Mouse (Mus musculus): ENCODE data around the gene Fibcd1. TPM values are rescaled to one million over a fixed set of nuclear protein-coding genes. Genes with fewer than 3 reads are reported as not detected.

Gene Fibcd1
- polyA plus RNA-seq, 1 experiment = not detected

DNA sequence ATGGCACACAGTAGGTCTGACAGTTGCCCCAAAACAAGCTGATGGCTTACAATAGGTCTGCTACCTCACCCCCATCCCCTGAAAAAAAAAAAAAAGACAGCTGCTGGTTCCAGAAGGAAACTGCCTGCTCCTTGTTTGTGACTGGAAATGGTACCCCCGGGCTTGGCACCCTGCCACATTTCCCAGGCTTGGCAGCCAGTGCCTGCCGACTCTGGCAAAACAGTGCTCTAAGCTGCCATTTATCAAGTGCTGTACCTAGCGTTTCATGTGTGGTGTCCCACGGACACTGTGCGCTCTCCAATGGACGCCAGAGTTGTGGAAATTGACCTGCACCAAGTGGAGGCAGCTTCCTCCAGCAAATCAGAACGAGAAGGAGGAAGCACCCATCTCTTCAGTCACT lies 17.9 kb downstream of the Fibcd1 start:
- no peak overlapping the region for H3K4me3 ChIP-seq (replicated peaks; ENCODE audit: control insufficient read depth, low read depth, low read length)
- no peaks in the 10 kb centered on the region; the same call in 1 of the 2 replicates for H3K4me1 ChIP-seq (ENCODE audit: control insufficient read depth, insufficient read depth, low read length)
- H3K27ac ChIP-seq (ENCODE audit: control insufficient read depth, insufficient read depth, low read depth, low read length, poor library complexity) = no peak overlapping the region
- WGBS = 56% methylated on average over 7 of the region's 7 CpGs
- TF ChIP-seq CTCF (IDR thresholded peaks at IDR 0.05; ENCODE audit: control insufficient read depth, insufficient read depth, low read length) (no peak), POLR2A (IDR thresholded peaks at IDR 0.05; ENCODE audit: borderline replicate concordance, control insufficient read depth, low read depth, low read length) (no peak)

DNA sequence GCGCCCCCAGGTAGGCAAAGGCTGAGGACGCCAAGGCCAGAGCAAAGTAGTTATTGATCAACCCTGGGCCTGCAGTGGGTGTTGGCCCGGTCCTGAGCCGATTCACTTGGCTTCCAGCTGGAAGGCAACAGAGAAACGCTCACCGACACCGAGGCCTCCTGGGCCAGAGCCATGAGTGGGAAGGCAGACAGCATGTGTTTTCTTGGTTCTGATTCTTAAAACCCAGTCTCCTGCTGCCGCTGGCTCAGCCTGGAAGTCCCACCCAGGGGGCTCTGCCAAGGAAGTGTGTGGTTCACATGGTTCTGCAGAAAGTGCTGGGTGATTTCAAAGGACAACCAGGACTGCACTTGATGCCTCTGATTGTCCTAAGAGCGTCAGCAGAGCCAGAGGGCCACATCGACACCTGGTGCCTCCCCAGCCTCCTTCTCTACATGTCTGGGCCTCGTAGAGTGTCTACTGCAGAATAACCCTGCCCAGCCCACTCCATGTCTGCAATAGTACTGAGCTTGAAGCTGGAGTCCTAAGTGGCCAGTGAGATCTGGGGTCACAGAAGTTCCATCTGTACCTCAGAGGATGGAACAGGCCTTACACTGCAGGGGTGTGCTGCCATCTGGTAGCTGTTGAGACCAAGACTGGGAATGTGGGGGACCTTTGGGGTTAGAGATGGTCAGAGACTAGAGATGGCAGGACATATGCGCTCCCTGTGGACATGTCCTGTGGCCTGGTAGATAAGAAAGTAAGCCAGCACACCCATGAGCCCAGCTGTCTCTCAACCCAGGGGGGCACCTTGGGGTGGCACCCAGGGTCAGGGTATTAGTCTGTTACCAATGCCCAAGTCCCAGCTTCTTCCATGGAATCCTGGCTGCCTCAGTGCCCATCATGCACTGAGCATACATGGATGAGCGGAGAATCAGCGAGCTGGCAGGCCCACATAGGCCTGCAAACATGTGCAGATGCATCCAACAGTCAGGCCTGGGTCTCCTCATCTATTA lies 19.4 kb downstream of the Fibcd1 start:
- TF ChIP-seq CTCF (IDR thresholded peaks at IDR 0.05; ENCODE audit: control insufficient read depth, insufficient read depth, low read length) (no peak), POLR2A (IDR thresholded peaks at IDR 0.05; ENCODE audit: borderline replicate concordance, control insufficient read depth, low read depth, low read length) (no peak)
- Histone ChIP-seq H3K27ac (ENCODE audit: control insufficient read depth, insufficient read depth, low read depth, low read length, poor library complexity) (no peak overlapping the region), H3K4me3 (replicated peaks; ENCODE audit: control insufficient read depth, low read depth, low read length) (no peak overlapping the region), H3K4me1 (ENCODE audit: control insufficient read depth, insufficient read depth, low read length) (no peaks in the 10 kb centered on the region; the same call in 1 of the 2 replicates)
- 84% methylated on average over 14 of the region's 14 CpGs for whole genome bisulfite sequencing

DNA sequence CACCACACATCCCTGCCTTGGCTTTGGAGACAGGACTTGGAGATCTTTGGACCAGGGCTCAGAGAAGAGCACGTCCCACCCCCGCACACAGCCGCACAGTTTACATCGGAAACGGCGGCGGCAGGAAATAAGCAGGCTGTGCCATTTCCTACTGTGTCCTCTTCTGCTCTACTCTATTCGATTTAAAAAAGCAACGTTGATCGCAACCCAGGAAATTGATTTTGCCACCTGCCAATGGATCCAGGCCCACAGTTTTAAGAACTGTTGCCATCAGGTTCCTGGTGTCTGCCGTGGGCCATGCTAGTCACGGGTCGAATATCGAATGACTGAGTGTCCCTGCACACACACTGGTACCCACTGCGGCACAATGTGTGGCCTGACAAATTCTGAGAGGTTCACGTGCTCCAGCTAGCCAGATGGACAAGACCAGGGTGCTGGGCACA lies 20.3 kb downstream of the Fibcd1 start:
- 20% methylated on average over 16 of the region's 16 CpGs for WGBS
- Histone ChIP-seq H3K27ac (ENCODE audit: control insufficient read depth, insufficient read depth, low read depth, low read length, poor library complexity) (no peak overlapping the region), H3K4me3 (replicated peaks; ENCODE audit: control insufficient read depth, low read depth, low read length) (no peak overlapping the region), H3K4me1 (ENCODE audit: control insufficient read depth, insufficient read depth, low read length) (no peaks in the 10 kb centered on the region; the same call in 1 of the 2 replicates)
- TF ChIP-seq POLR2A (IDR thresholded peaks at IDR 0.05; ENCODE audit: borderline replicate concordance, control insufficient read depth, low read depth, low read length) (no peak), CTCF (IDR thresholded peaks at IDR 0.05; ENCODE audit: control insufficient read depth, insufficient read depth, low read length) (no peak)

DNA sequence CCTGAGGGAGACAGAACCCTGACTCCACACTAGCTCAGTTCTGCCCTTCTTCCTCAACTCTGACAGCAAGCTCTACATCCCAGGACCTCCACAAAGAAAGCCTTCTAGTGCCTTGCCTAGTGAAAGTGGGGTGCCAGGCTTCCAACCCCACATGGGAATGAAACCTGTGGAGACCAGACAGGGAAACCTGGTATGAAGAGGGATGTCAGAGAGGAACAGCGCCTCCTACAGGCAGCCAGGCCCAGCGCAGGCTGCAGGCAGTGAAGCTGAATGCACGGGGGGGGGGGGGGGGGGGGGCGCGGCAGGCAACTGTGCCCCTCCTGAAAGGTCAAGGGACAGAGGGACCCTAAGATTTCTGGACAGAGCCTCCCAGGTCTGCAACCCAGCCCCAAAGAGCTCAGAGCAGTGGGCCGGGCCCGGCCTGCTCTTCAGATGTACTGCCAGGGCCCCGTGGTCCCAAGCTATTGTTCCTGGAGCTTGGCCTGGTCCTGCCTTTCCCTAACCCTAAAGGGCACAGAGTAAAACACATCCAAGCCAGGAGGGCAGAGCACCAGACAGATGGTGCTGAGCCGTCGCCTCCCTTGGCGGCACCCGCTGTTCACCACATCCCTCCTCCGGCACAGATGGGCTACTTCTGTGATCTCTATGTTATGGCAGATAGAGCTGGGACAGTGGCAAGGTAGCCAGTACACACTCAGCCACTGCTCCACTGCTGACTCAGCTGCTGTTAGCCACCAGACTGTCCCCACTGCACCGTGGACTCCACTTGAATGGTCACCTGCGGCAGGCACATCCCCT lies 21.7 kb downstream of the Fibcd1 start:
- no peaks in the 10 kb centered on the region; the same call in 1 of the 2 replicates for H3K4me1 ChIP-seq (ENCODE audit: control insufficient read depth, insufficient read depth, low read length)
- TF ChIP-seq POLR2A (IDR thresholded peaks at IDR 0.05; ENCODE audit: borderline replicate concordance, control insufficient read depth, low read depth, low read length) = no peak
- peak; percentile 52; the same call in 1 of the 2 replicates for TF ChIP-seq CTCF (IDR thresholded peaks at IDR 0.05; ENCODE audit: control insufficient read depth, insufficient read depth, low read length)
- no peak overlapping the region for H3K27ac ChIP-seq (ENCODE audit: control insufficient read depth, insufficient read depth, low read depth, low read length, poor library complexity)
- H3K4me3 ChIP-seq (replicated peaks; ENCODE audit: control insufficient read depth, low read depth, low read length) = no peak overlapping the region
- 70% methylated on average over 13 of the region's 15 CpGs for WGBS

DNA sequence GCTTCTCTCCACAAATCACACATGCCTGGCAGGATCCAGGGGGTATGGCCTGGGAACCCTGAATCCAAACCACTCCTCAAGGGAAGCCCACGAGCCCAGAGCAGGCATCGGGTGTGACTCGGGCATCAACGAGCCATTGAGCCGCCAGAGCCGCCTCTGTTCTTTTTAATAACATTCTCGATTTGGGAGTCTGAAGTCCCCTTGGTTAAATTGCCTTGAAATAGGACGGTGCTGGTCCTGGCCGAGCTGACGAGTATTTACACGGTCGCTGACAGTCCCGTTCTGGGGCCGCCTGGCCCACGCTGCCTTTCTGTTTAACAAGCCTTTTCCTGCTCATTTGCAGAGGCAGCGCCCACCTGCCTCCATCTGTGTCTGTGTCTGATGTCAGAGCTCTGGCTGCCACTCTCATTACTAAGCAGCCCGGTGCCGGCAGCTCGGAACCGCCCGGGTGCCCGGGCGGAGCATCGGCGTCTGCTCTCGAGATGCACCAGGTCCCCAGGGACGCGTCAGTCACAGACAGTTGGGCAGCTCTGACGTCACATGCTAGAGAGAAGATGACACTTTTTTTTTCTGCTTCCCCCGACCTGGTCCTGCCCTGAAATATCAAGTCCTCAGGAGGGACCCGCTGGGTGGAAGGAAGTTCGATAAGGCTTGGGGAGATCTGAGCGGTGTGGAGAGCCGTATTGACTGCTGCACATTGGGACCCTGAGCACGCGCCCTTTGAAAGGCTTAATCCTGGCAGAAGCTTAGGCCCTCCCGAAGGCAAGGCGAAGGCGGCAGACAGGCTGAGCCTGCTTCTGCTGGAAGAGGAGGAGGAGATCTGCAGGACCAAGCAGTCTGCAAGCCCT lies 23.1 kb downstream of the Fibcd1 start:
- Histone ChIP-seq H3K4me3 (replicated peaks; ENCODE audit: control insufficient read depth, low read depth, low read length) (no peak overlapping the region), H3K27ac (ENCODE audit: control insufficient read depth, insufficient read depth, low read depth, low read length, poor library complexity) (no peak overlapping the region), H3K4me1 (ENCODE audit: control insufficient read depth, insufficient read depth, low read length) (no peaks in the 10 kb centered on the region; the same call in 1 of the 2 replicates)
- no peak for TF ChIP-seq CTCF (IDR thresholded peaks at IDR 0.05; ENCODE audit: control insufficient read depth, insufficient read depth, low read length)
- TF ChIP-seq POLR2A (IDR thresholded peaks at IDR 0.05; ENCODE audit: borderline replicate concordance, control insufficient read depth, low read depth, low read length) = no peak
- 19% methylated on average over 39 of the region's 39 CpGs for WGBS

DNA sequence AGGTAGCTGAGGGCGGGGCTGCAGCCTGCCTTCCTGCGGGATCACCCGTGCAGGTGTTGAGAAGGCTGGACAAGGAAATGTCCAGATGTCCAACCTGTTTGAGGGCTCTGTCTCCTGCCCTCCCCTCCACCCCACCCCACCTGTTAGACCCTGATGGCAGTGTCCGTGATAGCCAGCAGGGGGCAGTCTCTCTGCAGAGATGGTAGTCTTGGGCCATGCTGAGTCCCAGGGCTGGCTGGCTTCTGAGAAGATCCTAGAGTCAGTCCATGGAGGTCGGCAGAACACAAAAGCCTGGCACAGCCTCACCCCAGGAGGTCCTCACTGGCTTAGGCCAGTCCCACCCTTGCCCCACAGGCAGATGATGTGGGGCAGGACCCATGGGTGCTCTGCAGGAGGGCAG lies 30.4 kb downstream of the Fibcd1 start:
- 38% methylated on average over 5 of the region's 5 CpGs for WGBS
- TF ChIP-seq CTCF (IDR thresholded peaks at IDR 0.05; ENCODE audit: control insufficient read depth, insufficient read depth, low read length) (peak; percentile 77), POLR2A (IDR thresholded peaks at IDR 0.05; ENCODE audit: borderline replicate concordance, control insufficient read depth, low read depth, low read length) (no peak)
- no peaks in the 10 kb centered on the region; the same call in none of the 2 replicates for H3K4me1 ChIP-seq (ENCODE audit: control insufficient read depth, insufficient read depth, low read length)
- H3K4me3 ChIP-seq (replicated peaks; ENCODE audit: control insufficient read depth, low read depth, low read length) = no peak overlapping the region
- H3K27ac ChIP-seq (ENCODE audit: control insufficient read depth, insufficient read depth, low read depth, low read length, poor library complexity) = no peak overlapping the region

DNA sequence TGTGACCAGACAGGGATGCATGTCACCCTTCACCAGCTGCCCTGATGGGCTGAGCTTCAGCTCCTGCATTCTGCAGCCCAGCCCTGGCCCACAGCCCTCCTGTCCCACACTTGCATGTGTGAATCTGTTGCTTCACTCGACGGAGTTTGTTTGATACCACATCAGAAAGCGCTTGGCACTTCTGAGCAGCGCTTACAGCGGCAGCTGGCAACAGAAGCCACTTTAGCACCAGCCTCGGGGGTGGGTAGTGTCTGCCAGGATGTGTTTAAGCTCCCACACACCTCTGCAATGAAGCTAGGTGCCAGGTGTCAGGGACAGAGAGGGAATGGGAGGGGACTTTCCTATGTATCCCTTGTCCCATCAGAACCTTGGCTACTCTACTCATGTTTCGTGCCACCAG lies 31.1 kb downstream of the Fibcd1 start:
- Histone ChIP-seq H3K4me3 (replicated peaks; ENCODE audit: control insufficient read depth, low read depth, low read length) (no peak overlapping the region), H3K4me1 (ENCODE audit: control insufficient read depth, insufficient read depth, low read length) (no peaks in the 10 kb centered on the region; the same call in none of the 2 replicates), H3K27ac (ENCODE audit: control insufficient read depth, insufficient read depth, low read depth, low read length, poor library complexity) (no peak overlapping the region)
- TF ChIP-seq CTCF (IDR thresholded peaks at IDR 0.05; ENCODE audit: control insufficient read depth, insufficient read depth, low read length) (no peak), POLR2A (IDR thresholded peaks at IDR 0.05; ENCODE audit: borderline replicate concordance, control insufficient read depth, low read depth, low read length) (no peak)
- WGBS = 73% methylated on average over 7 of the region's 7 CpGs
